Mouse (Mus musculus): ENCODE measurements around the gene Mrm1. TPM values are rescaled to one million over a fixed set of nuclear protein-coding genes. Genes with fewer than 3 reads are reported as not detected.
A peak's percentile ranks its signal among the peaks of the same experiment; 100 is the strongest.

Gene Mrm1
- total RNA-seq, 4 experiments from 2014 or later, result 21.6 to 24.4 (median 22.9) TPM

DNA sequence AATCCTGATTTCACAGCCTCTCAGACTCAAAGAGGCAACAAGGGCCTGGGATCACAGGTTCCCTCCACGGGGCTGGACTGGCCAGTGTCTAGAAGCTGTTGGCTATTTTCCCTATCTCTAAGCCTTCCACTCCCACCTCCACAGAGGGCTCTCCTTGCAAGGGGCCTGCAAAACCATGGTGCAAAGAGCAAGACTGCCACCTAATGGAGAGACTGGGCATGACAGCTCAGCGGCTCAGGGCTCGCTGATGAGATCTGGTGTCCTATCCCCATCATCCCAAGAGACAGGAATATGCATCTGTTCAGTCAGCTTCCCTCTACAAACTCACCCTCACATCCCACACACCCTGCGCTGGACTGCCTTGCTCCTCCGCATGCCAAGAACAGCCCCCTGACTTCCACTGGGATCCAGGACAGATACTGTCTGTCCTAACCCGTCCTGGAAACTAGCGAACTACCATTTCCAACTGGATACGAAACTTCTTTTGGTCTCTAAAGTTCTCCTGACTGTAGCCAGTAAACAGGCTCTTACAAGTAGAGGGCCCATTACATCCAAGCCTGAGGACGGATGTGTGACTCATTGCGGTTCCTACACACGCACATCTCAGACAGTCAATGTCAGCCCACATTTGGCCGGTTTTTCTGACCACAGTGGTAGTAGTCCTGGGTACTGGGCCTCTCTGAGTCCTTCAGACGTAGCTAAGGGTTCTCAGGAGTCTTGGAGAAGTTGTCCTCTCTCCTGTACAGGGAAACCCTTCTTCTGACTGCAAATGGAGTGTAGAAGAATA lies 5.4 kb downstream of the Mrm1 start:
- DNase-seq, result peak; percentile 49

DNA sequence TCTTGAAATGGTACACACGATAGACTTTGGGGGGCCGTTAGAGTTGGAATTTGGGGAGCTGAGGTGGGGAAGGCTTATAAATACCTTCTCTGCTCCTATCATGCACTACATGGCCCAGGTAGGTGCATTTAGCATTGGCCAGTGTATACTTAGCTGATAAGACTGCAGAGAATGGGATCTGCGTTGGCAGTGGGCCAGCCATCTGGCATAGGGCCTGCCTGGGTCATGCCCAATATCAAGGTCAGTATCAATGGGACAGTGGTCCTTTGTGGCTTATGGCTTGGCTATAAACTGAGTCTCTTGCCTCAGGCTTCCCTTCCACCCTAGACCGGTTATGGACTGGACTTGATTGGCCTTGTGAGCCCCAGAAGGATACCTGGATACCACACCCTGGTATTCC lies 14.9 kb downstream of the Mrm1 start:
- no peak for DNase-seq

DNA sequence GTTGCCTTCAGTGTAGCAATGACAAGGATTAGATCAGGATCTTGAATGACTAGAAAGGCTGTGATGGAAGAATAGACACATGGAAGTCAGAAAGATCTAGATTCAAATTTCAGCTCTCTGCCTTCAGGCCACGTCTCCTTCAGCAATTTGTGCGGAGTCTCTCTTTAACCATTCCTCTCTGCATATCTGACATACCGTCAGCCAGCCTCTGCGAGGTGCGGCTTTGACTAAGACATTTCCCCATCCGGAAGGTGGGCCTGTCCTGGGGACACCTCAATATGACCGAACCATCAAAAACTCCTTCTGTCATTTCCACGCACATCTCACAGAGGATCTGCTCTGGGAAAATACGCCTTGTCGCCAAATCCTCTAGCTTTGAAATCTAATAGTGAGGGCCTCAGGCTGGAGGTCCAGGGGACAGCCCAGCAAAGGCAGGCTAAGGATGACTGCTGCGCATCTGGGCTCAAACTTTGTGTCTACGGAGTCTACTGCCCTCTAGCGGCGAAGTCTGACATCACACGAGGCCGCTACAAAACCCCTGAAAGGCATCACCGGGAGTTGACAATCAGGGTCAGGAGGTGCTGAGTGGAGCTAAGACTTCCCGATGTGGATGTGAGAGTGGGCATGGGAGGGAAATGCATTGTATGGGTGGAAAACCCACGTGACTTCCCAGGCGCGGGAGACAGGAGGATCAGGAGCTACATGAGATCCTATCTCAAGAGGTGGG lies 21.5 kb downstream of the Mrm1 start:
- DNase-seq, result no peak

DNA sequence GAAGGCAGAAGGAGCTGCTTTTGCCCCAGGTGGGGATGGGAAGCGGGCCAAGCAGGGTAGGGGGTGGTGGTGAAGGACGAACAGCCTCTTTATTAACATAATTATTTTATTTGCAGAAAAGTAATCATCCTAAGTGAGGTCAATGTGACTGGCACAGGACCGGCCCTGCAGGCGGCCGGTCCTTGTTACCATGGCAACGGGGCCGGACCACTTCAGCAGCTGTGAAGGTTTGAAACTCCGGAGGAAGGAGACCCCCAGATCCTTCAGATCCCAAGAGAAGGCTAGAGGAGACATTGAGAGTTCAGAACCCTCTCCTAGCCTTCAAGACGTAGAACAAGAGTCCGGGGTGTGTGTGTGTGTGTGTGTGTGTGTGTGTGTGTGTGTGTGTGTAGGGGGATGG lies 22.3 kb downstream of the Mrm1 start:
- no peak for DNase-seq

DNA sequence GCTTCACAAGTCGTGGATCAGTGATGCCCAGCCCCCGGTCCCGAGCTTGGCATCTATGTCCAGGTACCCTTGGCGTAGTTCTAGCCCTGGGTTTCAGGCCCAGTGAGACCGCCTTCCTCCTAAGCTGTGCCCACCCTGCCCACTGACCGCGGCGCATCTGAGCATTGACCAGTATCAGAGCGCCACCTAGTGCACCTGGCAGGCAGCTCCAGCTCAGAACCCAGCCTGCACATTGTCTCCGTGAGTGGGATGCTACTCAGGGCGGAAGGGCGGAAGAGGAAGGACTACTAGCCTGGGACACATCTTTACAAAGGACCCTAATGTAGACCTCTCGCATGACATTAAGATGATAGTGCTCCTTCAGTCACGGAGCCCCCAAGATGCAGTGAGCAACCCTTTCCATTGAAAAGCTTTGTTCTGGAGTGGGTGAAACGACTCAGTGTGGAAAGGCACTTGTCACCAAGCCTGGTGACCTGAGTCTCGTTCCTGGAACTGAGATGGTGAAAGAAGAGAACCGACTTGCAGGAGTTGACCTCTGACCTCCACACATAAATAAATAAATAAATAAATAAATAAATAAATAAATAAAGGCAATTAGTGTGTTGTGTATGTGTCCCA lies 24.7 kb downstream of the Mrm1 start:
- no peak for DNase-seq

DNA sequence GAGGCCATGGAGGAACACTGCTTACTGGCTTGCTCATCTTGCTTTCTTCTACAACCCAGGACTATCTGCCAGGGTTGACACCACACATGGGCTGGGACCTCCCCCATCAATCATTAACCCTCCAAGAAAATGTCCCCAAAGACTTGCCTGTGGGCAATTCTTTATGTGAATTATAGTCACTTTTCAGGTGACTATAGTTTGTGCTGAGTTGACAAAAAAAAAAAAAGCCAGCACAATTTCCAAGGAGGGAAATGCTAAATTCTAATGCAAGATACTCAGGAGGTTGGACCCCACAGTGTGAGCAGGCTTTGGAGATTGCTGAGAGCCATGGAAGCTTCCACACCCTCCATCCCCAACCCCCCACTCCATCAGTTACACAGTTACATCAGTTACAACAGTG lies 25.8 kb downstream of the Mrm1 start:
- DNase-seq, result no peak

DNA sequence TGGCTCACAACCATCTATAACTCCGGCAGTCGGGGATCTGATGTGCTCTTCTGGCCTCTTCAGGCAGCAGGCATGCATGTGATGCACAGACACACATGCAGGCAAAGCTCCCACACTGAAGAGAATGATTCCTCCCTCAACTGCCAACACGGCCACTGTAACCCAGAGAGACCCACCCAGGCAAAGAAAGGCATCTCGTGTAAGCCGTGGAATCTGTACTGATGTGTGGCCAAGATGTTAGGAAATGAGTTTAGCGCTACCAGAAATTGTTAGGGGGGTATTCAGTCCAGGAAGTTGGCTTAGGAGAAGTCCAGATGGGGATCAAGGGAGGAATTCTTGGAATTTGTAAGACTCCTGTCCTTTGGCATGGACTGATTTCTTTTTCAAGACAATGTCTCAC lies 28.9 kb downstream of the Mrm1 start:
- DNase-seq, result no peak

DNA sequence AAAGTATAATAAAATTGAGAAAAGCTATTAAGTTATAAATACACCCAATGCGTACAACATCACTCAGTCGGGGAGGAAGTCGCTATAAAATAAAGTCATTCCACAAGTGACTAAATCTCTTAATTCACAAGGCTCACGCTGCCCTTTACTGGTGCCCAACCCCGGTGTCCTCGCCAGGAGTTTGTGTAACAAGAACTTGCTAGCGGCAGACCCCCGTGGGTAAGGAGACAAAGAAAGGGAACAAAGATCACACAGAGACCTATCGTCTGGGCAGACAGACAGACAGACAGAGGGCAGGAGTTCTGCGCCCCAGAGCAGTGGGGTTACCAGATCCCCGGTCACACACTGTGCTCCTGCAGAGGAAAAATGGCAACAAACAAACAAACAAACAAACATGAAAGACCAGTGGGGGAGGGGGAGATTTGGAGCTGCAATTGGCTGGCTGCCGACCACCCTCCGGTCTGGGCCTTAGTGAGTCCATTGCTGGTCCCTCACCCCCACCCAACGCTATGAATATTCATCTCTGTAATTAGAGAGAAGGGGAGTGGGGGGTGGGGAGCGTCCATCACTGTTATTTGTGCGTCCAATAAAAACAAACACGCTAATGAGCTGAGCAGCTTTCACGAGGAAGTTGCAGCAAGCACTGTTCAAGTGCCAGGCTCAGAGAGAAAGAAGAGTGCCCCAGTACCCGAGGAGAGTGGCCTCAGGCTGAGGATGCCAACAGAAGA lies 39.0 kb downstream of the Mrm1 start:
- no peak for DNase-seq

DNA sequence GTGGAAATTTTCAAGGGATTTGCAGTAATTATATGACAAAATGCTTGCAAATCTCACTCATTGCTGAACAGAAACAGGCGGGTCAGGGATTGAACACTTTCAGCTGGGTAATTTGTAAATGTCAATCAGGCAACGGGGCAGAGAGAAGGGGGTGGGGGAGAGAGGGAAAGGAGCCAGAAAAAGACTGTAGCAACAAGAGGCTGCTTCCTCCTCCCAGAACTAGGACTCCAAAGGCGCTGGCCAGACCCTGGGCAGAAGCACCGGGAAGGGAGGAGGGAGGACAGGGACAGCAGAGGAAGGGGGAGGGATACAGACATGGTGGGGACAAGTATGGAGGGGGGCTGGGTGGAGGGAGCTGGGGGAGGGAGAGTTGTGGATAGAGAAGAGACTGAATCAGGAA lies 43.8 kb downstream of the Mrm1 start:
- no peak for DNase-seq

DNA sequence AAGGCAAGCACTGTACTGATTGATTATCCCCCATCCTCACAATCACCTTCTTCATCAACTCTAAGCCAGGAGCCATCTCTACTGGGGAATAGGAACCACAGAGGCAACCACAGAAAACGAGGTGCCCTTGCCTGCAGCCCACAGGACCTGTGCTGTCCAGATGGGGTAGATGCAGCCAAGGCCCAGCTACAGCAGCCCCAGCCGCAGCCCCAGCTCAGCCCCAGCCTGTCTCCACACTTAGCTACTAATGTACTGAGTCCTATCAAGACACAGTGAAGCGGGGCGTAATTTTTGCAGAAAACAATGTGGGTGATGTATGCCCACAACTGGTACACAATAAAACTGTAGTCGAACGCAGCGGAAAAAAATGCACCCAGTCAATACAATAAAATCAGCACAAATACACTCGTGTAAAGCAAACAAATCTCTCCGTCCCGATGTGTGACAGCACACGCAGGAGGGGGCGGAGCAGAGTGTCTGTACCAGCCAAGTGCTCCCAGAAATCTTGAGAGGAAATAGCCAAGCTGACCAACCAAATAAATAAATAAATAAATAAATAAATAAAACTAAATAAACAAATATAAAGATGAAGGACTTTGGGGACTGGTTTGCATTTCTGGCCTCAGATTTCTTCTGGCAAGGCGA lies 44.3 kb downstream of the Mrm1 start:
- no peak for DNase-seq

DNA sequence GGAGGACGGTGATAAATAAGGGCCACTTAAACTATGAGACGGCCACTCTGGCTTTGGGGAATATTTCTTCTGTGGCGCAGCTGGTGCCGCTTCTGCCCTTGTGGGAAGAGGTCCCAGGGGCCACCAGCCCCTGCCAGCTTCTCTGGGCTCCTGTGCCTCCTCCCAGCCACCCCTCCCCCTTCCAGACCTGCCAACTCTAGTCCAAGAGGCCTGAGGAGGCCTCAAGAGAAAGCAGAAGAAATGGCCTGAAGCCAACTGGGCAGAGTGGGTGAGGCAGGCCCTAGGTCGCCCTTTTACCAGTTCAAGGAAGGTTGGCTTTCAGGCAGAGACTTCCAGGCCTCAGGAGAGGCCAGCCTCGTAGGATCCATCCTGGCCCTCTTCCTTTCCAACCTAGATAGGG lies 51.4 kb downstream of the Mrm1 start:
- DNase-seq, result peak; percentile 19

DNA sequence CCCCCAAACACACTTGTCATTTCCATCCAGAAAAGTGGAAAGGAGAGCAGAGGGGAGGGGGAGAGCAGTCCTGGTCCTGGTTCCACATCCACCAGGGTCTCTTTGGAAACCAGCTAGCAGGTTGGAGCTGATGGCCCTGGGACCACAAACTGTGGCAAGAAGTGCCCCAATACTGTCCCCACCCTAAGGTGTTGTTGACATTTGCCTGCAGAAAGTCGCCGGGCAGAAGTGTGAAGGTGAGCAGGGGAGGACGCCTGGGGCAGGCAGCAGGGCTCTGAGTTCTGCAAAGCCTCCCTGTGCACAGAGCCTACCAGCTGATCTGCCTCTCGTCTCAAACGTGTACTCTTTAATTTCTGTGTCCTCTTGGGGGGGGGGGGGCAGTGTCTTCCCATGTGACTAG lies 54.2 kb downstream of the Mrm1 start:
- no peak for DNase-seq

DNA sequence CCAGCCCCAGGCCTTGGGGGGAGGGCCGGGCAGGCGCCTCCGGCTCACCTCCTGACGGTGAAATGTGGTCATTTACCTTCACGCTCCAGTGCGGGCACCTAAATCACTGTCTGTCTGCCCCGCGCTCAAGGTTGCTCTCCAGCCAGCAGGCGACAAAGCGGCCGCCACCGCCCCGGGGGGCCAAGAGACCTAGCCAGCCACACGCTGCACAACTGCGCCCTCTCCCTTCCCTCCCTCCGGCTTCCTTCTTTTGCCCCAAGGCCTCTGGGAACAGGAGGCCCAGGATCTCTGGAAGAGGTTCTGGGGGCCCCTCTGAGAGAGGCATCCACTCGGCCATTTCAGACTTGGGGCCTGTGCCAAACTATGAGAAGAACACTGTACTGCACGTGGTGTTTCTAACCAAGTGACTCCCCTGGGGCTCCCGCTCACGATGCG lies 54.8 kb downstream of the Mrm1 start:
- DNase-seq, result peak; percentile 9

DNA sequence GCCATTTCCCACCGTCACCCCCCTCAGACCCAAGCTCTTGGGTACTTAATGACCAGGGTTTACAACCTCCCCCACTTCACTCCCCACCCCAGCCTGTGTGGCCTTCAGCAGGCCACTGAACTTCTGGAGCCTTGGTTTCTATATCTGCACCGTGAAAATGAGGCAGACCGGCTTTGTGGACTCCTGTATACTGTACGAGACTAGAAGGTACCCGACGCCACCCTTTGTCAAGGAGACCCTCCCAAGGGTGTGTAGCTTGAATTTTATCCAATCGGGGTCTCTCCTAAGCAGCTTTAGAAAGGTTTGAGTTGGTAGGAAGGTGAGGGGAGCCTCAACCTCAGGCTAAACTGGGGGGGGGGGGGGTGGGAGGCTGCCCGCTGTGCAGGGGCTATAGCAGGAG lies 55.2 kb downstream of the Mrm1 start:
- DNase-seq, result no peak

Other genes starting within 250 kb of the Mrm1 start
- gene Dhrs11, start 9.5 kb upstream of the Mrm1 start, total RNA-seq (2022), result 10 to 100 TPM; 45.7 to 58.0 (median 50.5) TPM
- 10 to 100 TPM; 76.1 to 91.6 (median 86.8) TPM for gene Ggnbp2, start 51.3 kb upstream of the Mrm1 start, total RNA-seq (2022)
- 10 to 100 TPM; 10.3 to 16.5 (median 14.3) TPM for gene Myo19, start 60.6 kb upstream of the Mrm1 start, total RNA-seq (2022)
- 10 to 100 TPM in 2 of 4 experiments, 1 to 10 TPM in 2; 8.4 to 11.1 (median 9.8) TPM for gene Pigw, start 60.8 kb upstream of the Mrm1 start, total RNA-seq (2022)
- gene Znhit3, start 96.9 kb upstream of the Mrm1 start, total RNA-seq (2022), result 10 to 100 TPM in 3 of 4 experiments, 1 to 10 TPM in 1; 9.0 to 17.7 (median 15.3) TPM
- 1 to 10 TPM; 1.5 to 3.5 (median 2.3) TPM for gene Car4, start 138.3 kb upstream of the Mrm1 start, total RNA-seq (2022)